Mouse (Mus musculus): ENCODE measurements around the gene Pi4ka.
A peak's percentile ranks its signal among the peaks of the same experiment; 100 is the strongest.

Gene Pi4ka

DNA sequence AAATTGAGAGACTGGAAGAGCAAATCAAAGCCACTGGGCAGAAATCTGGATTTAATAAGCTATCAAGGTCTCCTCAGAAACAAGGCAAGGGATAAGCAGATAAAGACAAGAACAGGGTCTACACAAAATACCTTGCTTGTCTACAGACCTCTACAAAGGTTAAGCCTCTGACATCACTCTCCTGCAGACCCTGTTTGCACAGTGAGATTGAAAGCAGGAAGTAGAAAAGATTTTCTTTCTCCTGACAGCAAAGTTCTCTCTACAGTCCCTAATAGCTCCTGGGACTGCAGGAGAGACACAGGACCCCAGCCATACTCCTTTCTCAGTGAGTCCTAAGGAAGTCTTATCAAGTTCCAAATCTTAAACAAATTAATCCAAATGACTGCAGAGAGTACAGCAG lies 71.5 kb downstream of the Pi4ka start:
- DNase-seq: no peak

DNA sequence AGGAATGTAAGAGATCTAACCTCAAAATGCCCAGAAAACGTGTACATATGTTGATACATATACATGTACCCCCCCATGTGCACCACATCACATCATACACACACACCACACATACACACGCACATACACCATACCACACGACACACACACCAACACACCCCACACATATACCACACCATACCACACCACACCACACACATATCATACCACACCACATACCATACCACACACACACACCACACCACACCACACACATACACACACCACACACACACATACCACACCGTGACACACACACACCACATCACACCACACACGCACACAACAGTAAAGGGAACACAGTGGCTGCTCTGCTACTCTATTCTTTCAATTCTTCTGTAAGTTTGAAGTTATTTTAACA lies 74.3 kb downstream of the Pi4ka start:
- no peak for DNase-seq

- DNase-seq: no peak
Observed at GRCm38 (mm10) chr16:17331116-17331515, 75.0 kb downstream of the Pi4ka start, which contains the start of gene Serpind1. Serpind1 (plus strand) TSS chr16:17331371.

DNA sequence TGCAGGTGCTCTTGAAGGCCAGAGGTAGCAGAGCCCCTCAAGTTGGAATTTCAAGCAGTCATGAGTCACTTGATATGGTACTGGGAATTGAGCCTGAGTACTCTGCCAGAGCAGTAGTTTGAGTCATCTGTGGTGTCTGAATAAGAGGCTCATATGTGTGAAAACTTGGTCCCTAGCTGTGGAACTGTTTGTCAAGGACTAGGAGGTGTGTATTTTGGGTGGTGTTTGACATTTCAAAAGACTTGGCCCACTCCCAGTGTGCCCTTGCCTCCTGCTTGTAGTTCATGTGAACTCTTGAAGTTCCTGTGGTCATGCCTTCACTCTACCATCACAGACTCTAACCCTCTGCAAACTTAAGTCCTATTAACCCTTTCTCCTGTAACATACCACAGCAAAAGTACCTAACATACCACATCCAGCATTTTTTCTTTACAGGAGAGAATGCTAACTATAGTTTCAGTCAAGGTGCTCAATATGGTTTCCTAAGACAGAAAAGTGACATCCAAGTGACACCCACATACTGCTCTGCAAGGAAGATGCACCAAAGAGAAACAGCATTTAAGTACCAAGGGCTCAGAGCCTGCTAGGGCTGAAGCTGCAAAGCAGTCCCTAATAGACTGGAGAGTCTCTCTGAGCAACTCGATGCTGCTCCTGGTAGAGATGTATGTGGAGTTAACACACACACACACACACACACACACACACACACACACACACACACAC lies 76.1 kb downstream of the Pi4ka start:
- no peak for DNase-seq

- DNase-seq: no peak
Observed at GRCm38 (mm10) chr16:17326064-17326463, 80.0 kb downstream of the Pi4ka start.

DNA sequence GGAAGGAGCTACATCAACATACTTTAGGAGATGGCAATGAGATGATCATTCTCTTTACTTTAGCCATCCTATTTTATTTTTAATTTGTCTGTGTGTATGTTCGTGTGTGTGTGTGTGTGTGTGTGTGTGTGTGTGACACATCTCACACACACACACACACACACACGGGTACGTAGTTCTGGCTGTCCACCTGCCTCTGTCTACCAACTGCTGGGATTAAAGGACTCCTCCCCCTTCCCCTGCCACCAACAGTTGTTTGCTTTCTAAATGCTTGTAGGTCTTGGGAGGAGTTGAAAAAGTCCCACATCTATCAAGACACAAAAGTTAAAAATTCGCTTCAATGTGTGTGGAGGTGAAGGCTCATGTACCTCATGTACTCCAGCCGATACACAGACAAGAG lies 81.4 kb downstream of the Pi4ka start:
- DNase-seq: no peak

- DNase-seq: no peak
Observed at GRCm38 (mm10) chr16:17321481-17321880, 84.6 kb downstream of the Pi4ka start.

DNA sequence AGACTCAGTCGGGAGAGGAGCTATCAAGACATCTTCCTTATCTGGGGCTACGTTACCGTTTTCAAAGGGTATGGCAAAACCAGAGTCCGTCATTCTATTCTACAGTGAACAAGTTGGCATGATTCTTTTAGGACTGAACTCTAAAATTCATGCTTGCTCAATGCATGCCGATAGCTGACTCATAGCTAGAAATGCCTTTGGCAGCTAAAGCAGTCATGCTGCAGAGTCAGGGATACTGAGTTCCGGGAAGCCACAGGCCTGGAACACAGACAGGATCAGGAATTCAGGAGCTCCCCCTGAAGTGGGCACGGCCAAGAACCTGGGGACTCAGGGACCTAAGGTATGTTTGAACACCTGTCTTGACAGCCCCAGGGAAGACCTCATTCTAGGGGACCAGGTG lies 89.6 kb downstream of the Pi4ka start:
- no peak for DNase-seq

DNA sequence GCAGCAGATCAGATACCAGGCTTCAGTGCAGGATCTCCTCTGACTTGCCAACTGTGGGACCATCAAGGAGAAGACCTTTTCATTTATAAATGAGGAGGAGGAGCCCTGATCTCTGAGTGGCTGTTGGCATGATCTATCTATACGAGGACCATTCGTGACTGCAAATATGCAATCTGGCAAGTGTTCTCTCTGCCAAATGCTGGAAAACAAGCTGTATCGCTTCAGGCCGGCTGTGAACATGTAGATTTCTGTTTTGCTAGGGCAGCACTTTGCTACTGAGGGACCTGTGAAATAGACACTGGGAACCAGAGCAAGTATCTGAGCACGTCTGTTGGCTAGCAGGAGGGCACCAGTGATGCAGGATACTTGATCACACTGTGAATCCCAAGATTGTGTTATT lies 93.6 kb downstream of the Pi4ka start:
- no peak for DNase-seq

DNA sequence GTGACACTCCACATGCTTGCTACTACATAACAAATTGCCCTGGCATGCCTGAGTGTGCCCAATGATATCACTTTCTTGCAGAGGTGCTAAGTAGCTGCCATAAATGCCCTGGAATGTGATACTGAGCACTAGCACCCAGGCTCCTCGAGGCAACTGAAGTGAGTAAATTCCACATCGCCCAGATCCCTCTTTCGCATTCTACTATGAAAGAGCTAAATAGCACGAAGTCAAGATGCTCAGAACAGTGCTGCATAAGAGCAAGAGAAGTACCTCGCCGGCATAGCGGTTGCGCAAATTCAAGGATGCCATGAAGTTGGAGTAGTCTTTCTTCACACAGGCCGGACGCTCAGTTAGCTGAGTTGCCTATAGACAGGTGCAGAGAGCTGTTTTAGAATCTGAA lies 97.1 kb downstream of the Pi4ka start:
- no peak for DNase-seq

DNA sequence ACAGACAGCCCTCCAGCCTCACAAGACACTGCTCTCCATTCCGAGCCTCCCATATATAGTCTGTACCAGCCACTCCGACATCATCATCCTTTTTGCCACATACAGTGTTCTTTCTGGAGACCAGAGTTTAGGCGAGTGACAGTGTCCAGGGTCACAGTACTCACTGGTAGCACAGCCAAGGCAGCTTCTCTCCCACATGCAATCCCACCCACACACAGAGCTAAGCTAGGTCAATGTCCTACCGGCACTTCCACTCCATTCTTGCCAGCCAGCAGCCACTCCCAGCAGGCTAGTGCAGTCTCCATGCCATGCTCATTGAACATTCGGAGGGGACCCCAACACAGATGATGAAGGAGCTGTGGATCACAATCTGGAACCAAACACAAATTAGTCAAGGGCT lies 98.7 kb downstream of the Pi4ka start:
- no peak for DNase-seq

GRCm38 (mm10) chr16:17303521-17304245 lies 102.4 kb downstream of the Pi4ka start:
- DNase-seq: no peak

DNA sequence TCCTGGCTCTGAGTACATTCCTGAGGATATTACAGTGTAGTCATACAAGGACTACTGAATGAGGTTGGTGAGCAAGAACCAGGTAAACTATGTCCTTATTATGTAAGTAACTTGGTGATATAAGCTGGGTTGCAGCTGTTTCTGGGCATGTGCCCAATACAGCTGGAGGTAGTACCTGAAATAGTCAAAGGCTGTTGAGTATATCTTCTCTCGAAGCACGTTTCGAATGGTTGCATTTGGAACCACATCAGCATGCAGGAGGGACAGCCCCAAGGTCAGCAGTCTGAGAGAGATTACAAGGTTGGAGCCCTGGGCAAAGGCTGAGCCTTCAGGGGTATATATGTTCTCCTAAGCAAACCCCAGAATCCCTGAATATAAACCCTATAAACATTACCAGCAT lies 105.3 kb downstream of the Pi4ka start:
- no peak for DNase-seq

DNA sequence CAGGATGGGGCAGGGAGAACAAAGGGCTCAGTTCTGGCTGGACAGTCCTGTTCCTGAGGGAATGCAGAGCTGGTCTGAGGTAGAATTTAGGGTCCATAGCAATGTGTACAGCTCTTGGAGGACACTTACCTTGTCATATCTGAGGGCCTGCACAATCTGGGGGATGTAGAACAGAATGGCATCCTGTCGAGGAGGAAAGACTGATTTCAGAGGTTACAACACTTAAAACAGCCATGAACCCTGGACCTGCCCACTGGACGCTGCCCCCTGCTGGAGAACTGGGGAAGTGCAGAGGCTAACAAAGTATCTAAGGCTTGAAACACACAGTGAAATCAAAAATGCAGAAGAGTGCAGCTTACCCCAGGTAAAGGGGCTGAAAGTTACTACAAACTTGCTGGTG lies 113.4 kb downstream of the Pi4ka start:
- peak; percentile 72 for DNase-seq

- DNase-seq: no peak
Observed at GRCm38 (mm10) chr16:17291016-17291415, 115.1 kb downstream of the Pi4ka start.

GRCm38 (mm10) chr16:17287103-17287502 lies 119.0 kb downstream of the Pi4ka start:
- DNase-seq: no peak

- no peak for DNase-seq
Observed at GRCm38 (mm10) chr16:17283151-17283550, 123.0 kb downstream of the Pi4ka start.

GRCm38 (mm10) chr16:17280471-17280870 lies 125.6 kb downstream of the Pi4ka start:
- DNase-seq: no peak

- DNase-seq: peak; percentile 69
Observed at GRCm38 (mm10) chr16:17277342-17278211, 128.5 kb downstream of the Pi4ka start.

DNA sequence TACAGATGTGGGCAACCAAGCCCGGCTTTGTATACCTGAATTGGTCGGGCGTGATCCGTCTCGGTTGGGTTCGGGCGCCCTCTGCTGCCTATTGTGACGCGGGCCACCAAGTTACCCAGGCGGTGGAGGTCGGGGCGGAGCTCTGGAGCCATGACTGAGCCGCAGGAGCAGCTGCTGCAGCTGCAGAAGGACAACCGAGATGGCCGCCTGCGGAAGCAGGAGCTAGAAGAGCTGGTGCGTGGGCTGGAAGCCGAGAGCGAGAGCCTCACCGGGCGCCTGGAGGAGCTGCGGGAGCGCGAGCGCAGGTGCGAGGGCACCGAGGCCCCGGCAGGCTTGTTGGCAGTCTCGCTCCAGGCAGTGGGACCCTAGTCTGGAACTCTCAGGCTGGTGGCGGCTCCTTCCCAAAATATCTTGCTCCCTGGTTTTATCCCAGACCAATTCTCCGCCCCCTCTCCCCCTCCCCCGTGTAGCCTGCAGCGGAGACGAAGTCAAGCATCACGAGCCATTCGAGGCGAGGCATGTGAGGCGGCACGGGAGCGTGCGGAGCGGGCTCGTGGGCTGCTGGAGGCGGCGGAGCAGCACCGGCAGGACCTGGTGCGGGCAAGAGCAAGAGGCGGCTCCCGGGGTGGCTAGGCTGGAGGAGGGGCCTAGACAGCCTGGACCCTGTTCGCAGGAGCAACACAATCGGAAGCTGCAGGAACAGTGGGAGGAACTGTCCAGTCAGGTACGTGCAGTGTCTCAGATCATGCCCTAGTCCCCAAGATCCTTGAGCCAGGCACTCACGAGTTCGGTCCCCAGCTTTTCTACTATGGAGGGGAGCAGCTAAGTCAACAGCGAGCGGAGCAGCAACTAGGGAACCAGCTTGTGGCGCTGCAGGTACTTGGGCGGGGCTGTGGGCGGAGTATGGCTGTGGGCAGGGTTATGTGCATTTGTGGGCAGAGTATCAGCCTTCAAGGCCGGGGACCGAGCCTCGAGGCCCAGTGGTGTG lies 129.7 kb downstream of the Pi4ka start:
- peak; percentile 94 for DNase-seq

DNA sequence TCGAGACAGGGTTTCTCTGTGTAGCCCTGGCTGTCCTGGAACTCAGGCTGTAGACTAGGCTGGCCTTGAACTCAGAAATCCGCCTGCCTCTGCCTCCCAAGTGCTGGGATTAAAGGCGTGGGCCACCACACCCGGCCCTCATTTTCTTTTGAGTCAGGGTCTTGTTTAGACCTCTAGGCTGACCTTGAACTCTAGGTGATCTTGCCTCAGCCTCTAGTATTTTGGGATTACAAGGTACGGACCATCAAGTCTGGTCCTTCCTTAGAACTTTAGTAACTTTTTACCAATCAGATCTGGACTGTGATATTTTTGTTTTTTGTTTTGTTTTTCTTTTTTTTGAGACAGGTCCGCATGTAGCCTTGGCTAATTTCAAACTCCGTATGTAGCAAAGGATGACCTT lies 130.4 kb downstream of the Pi4ka start, which contains the start of gene Tmem191c:
Tmem191c (plus strand) TSS at position 357 of the 400 bp plus-strand sequence.
- DNase-seq: no peak

- no peak for DNase-seq
Observed at GRCm38 (mm10) chr16:17271856-17272255, 134.3 kb downstream of the Pi4ka start.
